Mouse (Mus musculus) left cerebral cortex, adult 9 months (tissue): ENCODE data around the gene Smad3.

ENCODE experiments used
- DNase-seq, 2 experiments: peaks; one replicate each; pipeline ENCODE4 v3.0.0; 2022; ENCODE audit warnings: low spot score in 2 of 2

The Smad3 gene

GRCm38 (mm10) chr9:63757865-63758440 is at the start of gene Smad3:
Gene Smad3, minus strand, starts transcription at chr9:63757994.
- DNase-seq = peak; percentile 75 to 89

DNA sequence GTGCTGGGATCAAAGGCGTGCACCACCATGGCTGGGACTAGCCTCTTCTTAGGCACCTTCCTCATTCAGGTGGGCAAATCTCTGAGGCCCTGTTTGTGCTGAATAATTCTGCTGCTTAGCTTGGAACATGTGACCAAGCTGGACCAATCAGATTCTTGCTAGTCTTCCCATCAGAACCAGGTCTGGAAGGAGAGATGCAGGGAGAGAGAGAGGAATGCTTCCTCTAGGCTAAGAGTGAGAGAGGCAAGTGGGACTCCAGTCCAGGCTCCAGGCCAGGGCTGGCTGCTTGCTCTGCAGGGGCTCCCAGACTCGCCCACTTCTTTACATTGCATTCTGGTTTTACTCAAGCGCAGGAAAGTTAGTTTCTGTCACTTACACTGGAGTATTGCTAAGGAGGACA is 47.1 kb upstream of the Smad3 start:
- DNase-seq = no peak

GRCm38 (mm10) chr9:63803181-63803591 is 45.4 kb upstream of the Smad3 start:
- DNase-seq = no peak

DNA sequence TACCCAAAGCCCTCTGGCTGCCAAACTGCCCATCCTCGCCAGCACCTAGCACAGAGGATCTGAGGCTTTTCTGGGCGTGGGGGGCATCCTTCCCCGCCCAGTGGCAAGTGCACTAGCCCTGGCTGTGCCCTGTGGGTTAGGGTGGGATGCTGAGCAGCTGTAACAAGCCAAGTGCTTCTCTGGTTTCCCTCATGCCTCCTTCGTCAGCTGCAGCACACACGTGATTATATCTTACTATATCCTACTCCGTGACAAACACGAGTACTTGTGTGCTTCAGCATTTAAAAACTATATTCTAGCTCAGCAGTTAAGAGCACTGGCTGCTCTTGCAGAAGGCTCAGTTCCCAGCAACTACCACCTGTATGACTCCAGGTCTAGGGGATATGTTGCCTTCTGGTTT is 44.7 kb upstream of the Smad3 start:
- DNase-seq = no peak

- DNase-seq = no peak
Observed at GRCm38 (mm10) chr9:63802080-63802479, 44.3 kb upstream of the Smad3 start.

- no peak for DNase-seq
Observed at GRCm38 (mm10) chr9:63796429-63796828, 38.6 kb upstream of the Smad3 start.

DNA sequence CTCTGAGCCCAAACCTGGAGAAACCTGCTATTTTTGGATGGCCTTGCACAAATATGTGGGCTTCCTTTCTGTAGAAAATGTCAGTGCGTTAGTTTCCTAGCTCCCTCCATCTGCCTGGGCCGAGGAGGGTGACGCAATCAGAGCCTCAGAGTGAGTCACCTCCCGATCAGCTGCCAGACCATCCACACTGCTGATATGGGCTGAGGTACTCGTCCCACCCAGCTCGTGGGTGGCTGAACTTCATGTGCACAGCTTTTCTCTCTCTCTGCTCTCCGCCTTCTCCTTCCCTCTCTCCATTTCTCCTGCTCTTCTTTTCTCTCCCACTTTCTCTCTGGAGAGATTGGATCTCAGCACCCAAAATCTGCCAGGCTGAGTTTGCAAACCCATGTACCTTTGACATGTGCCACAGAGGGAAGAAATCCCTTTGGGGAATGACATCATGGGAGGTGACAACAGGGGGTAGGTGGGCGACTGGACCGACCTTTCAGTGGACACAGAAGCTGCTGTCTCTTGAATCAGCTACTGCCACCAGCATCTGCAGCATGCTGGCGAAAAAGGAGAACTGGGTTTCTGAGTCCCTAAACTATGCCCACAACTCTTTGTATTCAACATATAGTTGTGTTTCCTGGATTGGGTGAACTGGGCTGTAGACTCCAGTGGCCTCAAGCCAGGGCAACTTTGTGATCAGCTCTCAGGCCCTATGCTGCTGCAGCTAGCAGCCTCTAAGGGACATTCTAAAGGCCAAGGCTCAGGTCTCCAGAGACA is 36.1 kb upstream of the Smad3 start:
- DNase-seq = peak; percentile 83 to 92

DNA sequence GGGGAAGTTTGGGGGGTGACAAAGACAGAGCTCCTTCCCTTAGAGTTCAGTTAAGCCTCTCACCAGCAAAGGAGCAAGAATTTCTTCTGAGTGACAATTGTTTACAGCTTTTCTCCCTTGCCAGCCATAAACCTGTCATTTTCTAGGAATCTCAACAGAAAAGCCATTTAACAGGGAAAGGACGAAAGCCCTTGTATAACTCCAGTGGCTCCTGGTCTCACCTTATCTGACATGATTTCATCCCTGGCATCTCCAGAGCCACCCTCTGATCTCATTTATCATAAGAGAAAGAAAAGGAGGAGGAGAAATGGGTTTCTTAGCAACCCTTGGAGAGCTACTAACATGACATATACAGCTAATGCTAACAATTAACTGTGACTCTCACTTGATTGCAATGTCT is 33.9 kb upstream of the Smad3 start:
- DNase-seq = no peak

- no peak for DNase-seq
Observed at GRCm38 (mm10) chr9:63791275-63791674, 33.5 kb upstream of the Smad3 start.

DNA sequence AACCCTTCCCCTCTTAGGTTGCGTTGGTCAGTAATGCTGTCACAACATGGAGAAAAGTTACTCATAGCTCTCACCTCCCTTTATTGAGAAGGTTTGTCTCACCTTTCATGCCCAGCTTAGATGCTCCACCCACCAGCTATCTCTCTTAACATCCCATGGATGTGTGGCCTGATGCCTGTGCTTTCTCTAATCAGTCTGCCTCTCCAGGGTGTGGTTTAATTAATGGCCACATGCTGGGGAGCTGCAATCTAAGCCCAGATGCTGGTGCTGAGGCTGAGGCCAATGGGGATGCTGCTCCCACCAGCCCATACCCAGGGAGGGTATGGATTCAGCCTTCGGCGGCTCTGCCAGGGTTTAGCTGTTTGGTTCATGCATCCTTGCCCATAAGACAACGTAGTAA is 32.4 kb upstream of the Smad3 start:
- DNase-seq = no peak

GRCm38 (mm10) chr9:63789386-63789785 is 31.6 kb upstream of the Smad3 start:
- no peak for DNase-seq

- DNase-seq = no peak
Observed at GRCm38 (mm10) chr9:63787606-63788005, 29.8 kb upstream of the Smad3 start.

DNA sequence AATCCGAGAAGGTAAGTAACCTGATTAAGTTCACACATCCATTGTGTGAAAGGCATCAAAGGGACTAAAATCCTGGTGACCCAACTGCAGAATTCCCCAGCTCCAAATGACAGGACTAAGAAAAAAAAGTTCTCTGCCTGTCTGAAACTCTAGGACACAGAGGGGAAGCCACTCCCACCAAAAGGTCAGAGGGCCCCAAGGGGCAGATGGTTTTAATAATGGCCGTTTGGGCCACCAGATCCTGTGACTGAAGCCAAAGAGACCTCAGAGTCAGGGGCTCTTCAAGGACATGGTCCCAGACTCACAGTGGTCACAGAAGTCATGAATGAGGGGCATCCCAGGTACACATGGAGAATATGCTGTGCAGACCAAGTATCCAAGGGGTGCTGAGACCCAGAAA is 29.3 kb upstream of the Smad3 start:
- no peak for DNase-seq

DNA sequence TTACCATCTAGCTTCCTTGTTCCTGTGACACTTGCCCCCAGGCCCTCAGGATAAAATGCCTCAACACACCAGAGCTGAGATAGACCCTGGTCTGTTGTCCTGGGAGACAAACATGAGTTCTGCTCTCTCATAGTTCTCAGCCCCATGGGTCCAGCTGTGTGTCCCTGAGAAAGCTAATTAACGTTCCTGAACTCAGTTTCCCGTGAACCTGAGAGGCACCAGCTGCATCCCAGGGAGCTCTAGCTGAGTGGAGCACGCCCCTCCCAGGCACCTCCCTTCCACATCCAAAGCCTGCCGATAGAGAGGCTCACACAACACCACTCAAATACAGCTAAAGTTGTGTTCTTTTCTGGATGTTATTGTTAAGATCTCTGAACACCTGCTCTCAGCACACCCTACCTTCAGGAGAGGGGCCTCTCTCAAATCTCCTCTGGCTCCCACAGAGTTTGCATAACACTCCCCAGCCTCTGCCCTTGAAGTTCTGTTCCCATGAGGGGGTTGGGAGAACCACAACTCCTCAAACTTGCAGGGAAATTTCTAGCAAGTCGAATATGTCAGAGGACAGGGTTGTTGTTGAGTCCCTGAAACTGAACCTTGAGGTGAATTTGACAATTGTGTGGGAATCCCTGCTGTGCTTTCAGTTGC is 28.4 kb upstream of the Smad3 start:
- DNase-seq = no peak

GRCm38 (mm10) chr9:63785492-63785891 is 27.7 kb upstream of the Smad3 start:
- DNase-seq = no peak

GRCm38 (mm10) chr9:63784597-63784996 is 26.8 kb upstream of the Smad3 start:
- DNase-seq = no peak

DNA sequence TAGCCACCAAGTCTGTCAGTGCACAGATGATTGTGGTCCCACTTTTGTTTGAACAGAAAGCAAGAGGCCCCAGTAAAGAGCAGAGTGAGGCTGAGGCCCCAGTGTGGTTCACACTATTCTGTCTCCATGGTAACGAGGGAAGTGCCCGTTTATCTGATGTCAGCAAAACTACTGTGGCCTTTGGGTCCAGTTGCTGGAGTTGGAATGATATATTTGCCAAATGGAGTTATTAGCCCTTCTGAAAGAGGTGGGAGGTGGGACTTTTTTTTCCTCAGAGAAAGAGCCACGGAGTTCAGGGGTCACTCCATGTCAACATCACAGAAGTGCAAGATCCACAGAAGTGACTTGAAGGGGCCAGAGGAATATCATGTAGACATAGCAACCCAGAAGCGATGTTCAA is 24.9 kb upstream of the Smad3 start:
- no peak for DNase-seq

DNA sequence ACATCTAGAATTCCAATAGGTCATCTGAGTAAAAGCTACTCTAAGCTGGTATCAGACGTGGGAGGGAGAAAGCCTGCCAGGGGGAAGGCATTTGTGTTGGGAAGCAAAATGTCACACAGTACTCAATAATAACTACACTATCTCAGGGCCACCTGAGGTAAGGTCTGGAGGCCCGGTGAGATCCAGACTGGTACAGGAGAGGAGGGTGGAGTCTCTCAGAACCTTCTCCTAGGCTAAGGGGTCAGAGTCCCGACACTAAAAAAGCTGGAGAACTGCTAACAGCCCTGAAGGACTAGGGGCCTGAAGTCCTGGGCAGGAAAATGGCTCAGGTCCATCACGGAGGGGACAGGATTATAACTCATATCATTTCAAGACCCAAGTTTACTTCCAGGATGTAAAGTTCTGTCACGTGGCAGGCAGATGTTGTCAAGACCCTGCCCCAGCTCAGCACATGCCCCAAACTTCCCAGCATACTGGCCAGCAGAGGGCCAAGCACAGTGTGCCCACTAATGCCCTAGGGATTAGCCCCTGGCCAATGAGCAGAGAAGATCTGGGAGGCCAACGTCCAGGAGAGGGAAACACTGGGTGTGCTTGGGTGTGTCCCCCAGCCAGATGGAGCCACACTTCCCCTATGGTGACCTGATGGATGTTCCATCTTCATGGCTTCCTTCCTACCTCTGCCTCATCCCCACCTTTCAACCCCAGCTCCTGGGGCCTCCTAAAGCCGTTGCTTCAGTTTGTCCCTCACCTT is 24.1 kb upstream of the Smad3 start:
- no peak for DNase-seq

GRCm38 (mm10) chr9:63779950-63780887 is 22.4 kb upstream of the Smad3 start:
- DNase-seq = peak; percentile 81 to 94

DNA sequence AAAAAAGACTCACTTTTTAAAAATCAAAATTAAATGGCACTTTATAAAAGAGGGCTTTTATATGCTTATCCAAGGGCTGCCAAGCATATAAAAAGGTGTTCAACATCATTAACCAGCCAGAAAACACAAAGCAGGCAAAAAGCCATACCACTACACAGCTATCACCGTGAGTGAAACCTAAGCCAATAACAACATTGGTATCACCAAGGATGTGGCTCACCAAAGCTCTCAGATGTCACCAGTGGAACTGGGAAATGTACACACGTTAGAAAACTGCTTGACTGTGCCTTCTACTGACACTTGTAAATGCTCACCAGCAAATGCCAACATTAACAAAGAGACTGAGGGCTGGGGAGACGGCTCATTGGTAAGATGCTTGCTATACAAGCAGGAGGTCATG is 18.9 kb upstream of the Smad3 start:
- no peak for DNase-seq

DNA sequence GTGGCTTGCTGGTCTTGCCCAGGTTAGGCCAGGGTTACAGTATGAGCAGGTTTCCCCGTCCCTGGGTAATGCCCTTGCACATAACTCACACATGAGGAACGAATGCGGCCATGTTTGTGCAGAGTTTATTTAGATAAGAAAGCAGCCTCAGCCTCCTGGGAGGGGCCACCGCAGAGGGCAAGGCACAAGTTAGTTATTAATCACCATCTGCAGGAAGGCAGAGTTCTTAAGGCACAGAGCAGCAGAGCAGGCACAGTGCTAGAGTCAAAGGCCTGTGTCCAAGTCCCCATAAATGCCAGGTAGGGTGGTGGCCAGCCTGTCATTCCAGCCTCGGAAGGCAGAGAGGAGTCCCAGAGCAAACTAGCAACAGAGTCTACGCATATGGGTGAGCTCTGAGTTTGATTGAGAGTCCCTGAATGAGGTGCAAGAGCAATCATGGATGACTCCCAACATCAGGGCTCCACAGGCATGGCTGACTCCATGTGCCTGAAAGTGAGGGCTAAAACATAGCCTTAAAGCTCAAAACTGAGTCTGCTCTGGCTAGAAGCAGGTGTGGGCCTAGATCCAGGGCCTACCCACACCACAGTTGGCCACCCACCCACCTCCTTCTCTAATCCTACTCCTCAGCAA is 17.2 kb upstream of the Smad3 start:
- DNase-seq = no peak
